ENCODE assay signal across 8 mouse cellular contexts in genomic region chr4:140037784-140038387, GRCm38 (mm10).
DNase-seq lines count a peak whose midpoint lies in the region; ATAC-seq lines count a peak whose summit lies in the region.

No protein-coding gene starts in this region.

- ATAC-seq in embryonic facial prominence, embryonic 14.5 days (ENCODE audit: low read depth), result peak; percentile 52; the same call in 1 of the 2 replicates
- ATAC-seq in midbrain, embryonic 13.5 days, result peak; percentile 59; the same call in 1 of the 2 replicates

- peaks cover 38% of the 10 kb centered on the region for H3K27me3 ChIP-seq in embryonic facial prominence, embryonic 14.5 days (replicated peaks; ENCODE audit: control insufficient read depth, insufficient read depth, low read length)
- peaks cover 15% of the 10 kb centered on the region for H3K27me3 ChIP-seq in midbrain, embryonic 13.5 days

- peak overlapping the region; percentile 41 for H3K4me2 ChIP-seq in embryonic facial prominence, embryonic 14.5 days (ENCODE audit: low read depth, low read length)
- H3K4me2 ChIP-seq in midbrain, embryonic 13.5 days (replicated peaks), result 0 out of 2 replicates have a peak overlapping the region, but pooled peaks have one; percentile 9

- no peak overlapping the region for H3K27ac ChIP-seq in embryonic facial prominence, embryonic 14.5 days (replicated peaks; ENCODE audit: low read depth, low read length)
- no peak overlapping the region for H3K27ac ChIP-seq in midbrain, embryonic 13.5 days

- 0 out of 2 replicates have a peak, but pooled peaks cover 7% of the 10 kb centered on the region for H3K9me3 ChIP-seq in embryonic facial prominence, embryonic 14.5 days (ENCODE audit: control insufficient read depth, low read length)
- 0 out of 2 replicates have a peak, but pooled peaks cover 9% of the 10 kb centered on the region for H3K9me3 ChIP-seq in midbrain, embryonic 13.5 days

- WGBS in embryonic facial prominence, embryonic 14.5 days, result 3% methylated on average over 10 of the region's 13 CpGs
- 4% methylated on average over 13 of the region's 13 CpGs for WGBS in midbrain, embryonic 13.5 days

- no peaks in the 10 kb centered on the region for H3K36me3 ChIP-seq in embryonic facial prominence, embryonic 14.5 days (ENCODE audit: control insufficient read depth, insufficient read depth, low read length)
- peaks cover 7% of the 10 kb centered on the region; the same call in 1 of the 2 replicates for H3K36me3 ChIP-seq in midbrain, embryonic 13.5 days

- H3K4me1 ChIP-seq in embryonic facial prominence, embryonic 14.5 days (ENCODE audit: control insufficient read depth, insufficient read depth, low read length), result peaks cover 19% of the 10 kb centered on the region
- peaks cover 29% of the 10 kb centered on the region for H3K4me1 ChIP-seq in midbrain, embryonic 13.5 days (replicated peaks)

- no peak overlapping the region for H3K4me3 ChIP-seq in embryonic facial prominence, embryonic 14.5 days (ENCODE audit: low read depth, low read length)
- no peak overlapping the region for H3K4me3 ChIP-seq in midbrain, embryonic 13.5 days (replicated peaks)

- peak; percentile 32 for DNase-seq in gastrocnemius, adult 18-20 months (ENCODE audit: low spot score)
- DNase-seq in gastrocnemius, postnatal 25 days, result no peak
- peak; percentile 66 for DNase-seq in embryonic facial prominence, embryonic 14.5 days (ENCODE audit: low spot score)
- DNase-seq in heart, postnatal 10 days, result peak; percentile 18 to 49
- peak; percentile 31 to 64 for DNase-seq in kidney, postnatal 25 days
- peak; percentile 67 for DNase-seq in telencephalon, adult 2 months (ENCODE audit: low read depth, low spot score)
- DNase-seq in cerebellum, adult 9-11 months, result no peak

- intact Hi-C loops in heart, postnatal 10 days (cut with DNase I), result no loop called here

- H3K9ac ChIP-seq in embryonic facial prominence, embryonic 14.5 days (ENCODE audit: low read depth, low read length), result peak overlapping the region; percentile 25; the same call in 1 of the 2 replicates
- no peak overlapping the region for H3K9ac ChIP-seq in midbrain, embryonic 13.5 days (replicated peaks)

Comparison
In these comparisons a context has a peak if more than half of its experiments do, and no peak if none do; other contexts are left out.
1. DNase-seq: peak in gastrocnemius, adult 18-20 months (single experiment), embryonic facial prominence, embryonic 14.5 days (single experiment), heart, postnatal 10 days (2 of 2), kidney, postnatal 25 days (2 of 2) and telencephalon, adult 2 months (single experiment); none in gastrocnemius, postnatal 25 days (single experiment) and cerebellum, adult 9-11 months (single experiment).